Mouse (Mus musculus) intestine, postnatal 0 days (tissue): ENCODE data around the gene Ptprg. TPM values are rescaled to one million over a fixed set of nuclear protein-coding genes. Genes with fewer than 3 reads are reported as not detected.

Experiments
- ATAC-seq: fragments of 200-750 bp; cut with Nextera tagmentation; 2 replicates; pipeline ENCODE4 v1.8.0; 2017; ENCODE audit warnings: mild to moderate bottlenecking, moderate TSS enrichment, moderate library complexity
- H3K27ac ChIP-seq: fragments of 300-500 bp; sonication (generic); 2 replicates; pipeline ENCODE4 v1.5.1; 2014; ENCODE audit warnings: mild to moderate bottlenecking, low read depth, low read length, moderate library complexity
- H3K27me3 ChIP-seq: fragments of 300-500 bp; sonication (generic); replicated peaks from 2 replicates; pipeline ENCODE4 v1.6.1; 2014; ENCODE audit warnings: low read length, mixed read lengths; ENCODE audit not compliant: control insufficient read depth, insufficient read depth
- H3K36me3 ChIP-seq: fragments of 300-500 bp; sonication (generic); 2 replicates; pipeline ENCODE4 v1.6.1; 2014; ENCODE audit warnings: mild to moderate bottlenecking, moderate library complexity; ENCODE audit not compliant: control insufficient read depth, insufficient read depth
- H3K4me1 ChIP-seq: fragments of 300-500 bp; sonication (generic); replicated peaks from 2 replicates; pipeline ENCODE4 v1.6.1; 2014; ENCODE audit warnings: antibody characterized with exemption, low read length, mixed read lengths; ENCODE audit not compliant: control insufficient read depth, insufficient read depth
- H3K4me2 ChIP-seq: fragments of 300-500 bp; sonication (generic); replicated peaks from 2 replicates; pipeline ENCODE4 v1.6.1; 2014; ENCODE audit warnings: low read depth, mild to moderate bottlenecking, moderate library complexity
- H3K4me3 ChIP-seq: fragments of 300-500 bp; sonication (generic); 2 replicates; pipeline ENCODE4 v1.5.1; 2014; ENCODE audit warnings: low read depth, low read length
- H3K9ac ChIP-seq: fragments of 300-500 bp; sonication (generic); 2 replicates; pipeline ENCODE4 v1.6.1; 2014; ENCODE audit warnings: mild to moderate bottlenecking, low read depth, low read length
- H3K9me3 ChIP-seq: fragments of 300-500 bp; sonication (generic); 2 replicates; pipeline ENCODE4 v1.6.1; 2016; ENCODE audit warnings: mixed run types; ENCODE audit not compliant: control insufficient read depth
- CTCF ChIP-seq: sonication (generic); IDR thresholded peaks from 2 replicates; pipeline ENCODE4 v1.5.1; 2016; ENCODE audit warnings: low read depth, mild to moderate bottlenecking, control low read depth, antibody characterized with exemption, moderate library complexity
- WGBS: fragments of 180-500 bp; shearing (Covaris S2); extraction: QIAGEN DNeasy Blood & Tissue Kit; methylation state at CpG from one replicate; pipeline ENCODE4 v1.1.7; 2014; 5-methylcytosine and 5-hydroxymethylcytosine counted together
- polyA plus RNA-seq: library from polyadenylated mRNA; unstranded; fragments of >200 nt; fragmentation: Nextera tagmentation; extraction: Ambion mirVana; gene quantifications from 2 replicates; pipeline ENCODE4 v1.2.1, GENCODE M21; 2015

Ptprg gene
- polyA plus RNA-seq, 1 experiment from 2014 or later, result 3.7 TPM

GRCm38 (mm10) chr14:11833678-11834077, 280.3 kb downstream of the Ptprg start:
- no peak overlapping the region for H3K4me3 ChIP-seq
- H3K9me3 ChIP-seq, result no peaks in the 10 kb centered on the region
- no peak overlapping the region for H3K4me2 ChIP-seq
- no peaks in the 10 kb centered on the region for H3K27me3 ChIP-seq
- H3K9ac ChIP-seq, result no peak overlapping the region
- WGBS, result 56% methylated on average over 3 of the region's 3 CpGs
- H3K27ac ChIP-seq, result no peak overlapping the region
- no peaks in the 10 kb centered on the region for H3K36me3 ChIP-seq
- H3K4me1 ChIP-seq, result no peaks in the 10 kb centered on the region
- TF ChIP-seq CTCF, result no peak
- ATAC-seq, result no peak

- ATAC-seq, result no peak
- Histone ChIP-seq H3K4me3 (no peak overlapping the region), H3K36me3 (no peaks in the 10 kb centered on the region), H3K27ac (no peak overlapping the region), H3K9me3 (no peaks in the 10 kb centered on the region), H3K27me3 (no peaks in the 10 kb centered on the region), H3K4me2 (no peak overlapping the region), H3K4me1 (no peaks in the 10 kb centered on the region), H3K9ac (no peak overlapping the region)
- no peak for TF ChIP-seq CTCF
- WGBS, result 78% methylated on average over 12 of the region's 12 CpGs
These were observed 282.5 kb downstream of the Ptprg start for GRCm38 (mm10) chr14:11835706-11836445.

- ATAC-seq, result no peak
- no peaks in the 10 kb centered on the region for H3K9me3 ChIP-seq
- H3K4me1 ChIP-seq, result no peaks in the 10 kb centered on the region
- H3K4me3 ChIP-seq, result no peak overlapping the region
- H3K9ac ChIP-seq, result no peak overlapping the region
- no peaks in the 10 kb centered on the region for H3K27me3 ChIP-seq
- H3K27ac ChIP-seq, result no peak overlapping the region
- H3K4me2 ChIP-seq, result no peak overlapping the region
- WGBS, result 94% methylated on average over 1 of the region's 1 CpGs
- H3K36me3 ChIP-seq, result no peaks in the 10 kb centered on the region
- no peak for TF ChIP-seq CTCF
These were observed 284.4 kb downstream of the Ptprg start for GRCm38 (mm10) chr14:11837714-11838113.

- ATAC-seq, result no peak
- TF ChIP-seq CTCF, result no peak
- 75% methylated on average over 4 of the region's 4 CpGs for WGBS
These were observed 288.3 kb downstream of the Ptprg start for GRCm38 (mm10) chr14:11841621-11842020.

GRCm38 (mm10) chr14:11852896-11853295, 299.6 kb downstream of the Ptprg start:
- no peak overlapping the region for H3K9ac ChIP-seq
- no peaks in the 10 kb centered on the region for H3K27me3 ChIP-seq
- no peaks in the 10 kb centered on the region for H3K9me3 ChIP-seq
- no peaks in the 10 kb centered on the region for H3K4me1 ChIP-seq
- H3K36me3 ChIP-seq, result no peaks in the 10 kb centered on the region
- H3K4me3 ChIP-seq, result no peak overlapping the region
- H3K27ac ChIP-seq, result no peak overlapping the region
- WGBS, result 78% methylated on average over 3 of the region's 3 CpGs
- TF ChIP-seq CTCF, result no peak
- H3K4me2 ChIP-seq, result 0 out of 2 replicates have a peak overlapping the region, but pooled peaks have one; percentile 4
- no peak for ATAC-seq

More at GRCm38 (mm10) chr14:11841621-11842020, 288.3 kb downstream of the Ptprg start:
- Histone ChIP-seq H3K4me3 (no peak overlapping the region), H3K9me3 (no peaks in the 10 kb centered on the region), H3K4me1 (no peaks in the 10 kb centered on the region), H3K36me3 (no peaks in the 10 kb centered on the region), H3K4me2 (no peak overlapping the region), H3K9ac (no peak overlapping the region), H3K27ac (no peak overlapping the region), H3K27me3 (no peaks in the 10 kb centered on the region)

GRCm38 (mm10) chr14:11855499-11855898, 302.2 kb downstream of the Ptprg start:
- no peak for ATAC-seq

More at GRCm38 (mm10) chr14:11855499-11855898, 302.2 kb downstream of the Ptprg start:
- Histone ChIP-seq H3K9ac (no peak overlapping the region), H3K4me3 (no peak overlapping the region), H3K4me1 (no peaks in the 10 kb centered on the region), H3K27me3 (no peaks in the 10 kb centered on the region), H3K9me3 (no peaks in the 10 kb centered on the region), H3K4me2 (no peak overlapping the region), H3K27ac (no peak overlapping the region), H3K36me3 (no peaks in the 10 kb centered on the region)
- no peak for TF ChIP-seq CTCF
